Mouse (Mus musculus): Measurements from ENCODE around the gene Gfpt2. TPM values are rescaled to one million over a fixed set of nuclear protein-coding genes. Genes with fewer than 3 reads are reported as not detected.

Gfpt2 gene
- polyA plus RNA-seq (2016; fragmentation: Nextera tagmentation; extraction: Ambion mirVana): 3.2 and 3.3 TPM in 2 replicates

DNA sequence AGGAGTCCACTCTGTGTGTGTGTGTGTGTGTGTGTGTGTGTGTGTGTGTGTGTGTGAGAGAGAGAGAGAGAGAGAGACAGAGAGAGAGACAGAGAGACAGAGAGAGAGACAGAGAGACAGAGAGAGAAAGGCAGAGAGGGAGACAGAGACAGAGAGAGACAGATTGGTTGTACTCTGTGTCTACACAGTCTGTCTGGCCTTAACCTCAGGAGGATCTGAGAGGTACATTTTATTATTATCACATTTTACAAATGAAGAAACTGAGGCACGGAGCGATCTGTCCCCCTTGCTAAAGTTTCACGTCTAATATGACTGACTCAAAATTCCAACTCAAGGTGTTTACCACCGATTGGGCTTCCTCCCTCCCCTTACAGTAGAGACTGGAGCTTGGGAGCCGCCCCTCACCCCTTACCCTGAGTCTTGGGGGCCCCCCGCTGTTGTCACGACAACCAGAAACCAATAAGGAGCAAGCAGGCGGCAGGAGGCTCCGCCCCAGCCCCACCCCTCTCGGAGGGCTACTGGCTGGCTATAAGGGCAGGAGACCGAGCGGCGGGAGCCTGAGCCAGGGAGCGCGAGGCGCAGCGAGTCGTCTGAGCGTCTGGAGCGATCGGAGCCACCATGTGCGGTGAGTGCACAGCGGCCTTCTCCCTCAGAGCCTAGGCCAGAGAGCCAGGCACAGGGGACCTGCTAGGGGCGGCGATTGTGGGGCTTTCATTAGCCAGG is at the start of gene Gfpt2:
TSS of gene Gfpt2 (plus strand) at position 560 of the 723 bp plus-strand sequence.
- Histone ChIP-seq H3K9ac (peak within 1 kb of the TSS; percentile 61), H3K27me3 (replicated peaks) (peaks cover 72% of the 10 kb centered on the region), H3K4me1 (peaks cover 27% of the 10 kb centered on the region), H3K9me3 (replicated peaks) (no peaks in the 10 kb centered on the region), H3K27ac (no peak within 1 kb of the TSS), H3K36me3 (no peaks in the 10 kb centered on the region), H3K4me2 (peak within 1 kb of the TSS; percentile 77), H3K4me3 (peak within 1 kb of the TSS; percentile 52)
- peak; percentile 89 for ATAC-seq
- WGBS (ENCODE audit: insufficient replicate concordance): under 1% methylated on average over 25 of the region's 25 CpGs

DNA sequence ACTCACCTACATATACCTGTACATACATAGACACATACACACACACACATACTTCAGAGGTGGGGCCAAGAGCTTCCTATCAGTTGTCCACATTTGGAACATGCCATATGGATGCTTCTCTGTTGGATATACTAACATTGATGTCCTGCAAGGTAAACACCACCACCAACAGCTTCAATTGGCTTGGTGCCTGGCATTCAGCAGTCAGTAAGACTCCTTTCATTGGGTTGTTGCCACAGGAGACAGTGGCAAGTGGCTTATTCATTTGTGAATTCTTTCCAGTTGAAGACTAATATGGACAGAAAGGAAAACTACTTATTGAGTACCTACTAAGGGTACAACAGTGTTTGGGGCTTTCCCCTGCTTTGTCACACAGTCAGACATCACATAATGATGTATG is 49.0 kb upstream of the Gfpt2 start:
- peaks cover 11% of the 10 kb centered on the region; the same call in 1 of the 2 replicates for H3K27me3 ChIP-seq (replicated peaks)
- H3K9ac ChIP-seq: no peak overlapping the region
- H3K4me2 ChIP-seq: no peak overlapping the region
- H3K4me1 ChIP-seq: peaks cover 3% of the 10 kb centered on the region; the same call in 1 of the 2 replicates
- H3K4me3 ChIP-seq: no peak overlapping the region
- H3K27ac ChIP-seq: no peak overlapping the region
- ATAC-seq: no peak
- H3K36me3 ChIP-seq: no peaks in the 10 kb centered on the region
- H3K9me3 ChIP-seq (replicated peaks): 0 out of 2 replicates have a peak, but pooled peaks cover 5% of the 10 kb centered on the region

DNA sequence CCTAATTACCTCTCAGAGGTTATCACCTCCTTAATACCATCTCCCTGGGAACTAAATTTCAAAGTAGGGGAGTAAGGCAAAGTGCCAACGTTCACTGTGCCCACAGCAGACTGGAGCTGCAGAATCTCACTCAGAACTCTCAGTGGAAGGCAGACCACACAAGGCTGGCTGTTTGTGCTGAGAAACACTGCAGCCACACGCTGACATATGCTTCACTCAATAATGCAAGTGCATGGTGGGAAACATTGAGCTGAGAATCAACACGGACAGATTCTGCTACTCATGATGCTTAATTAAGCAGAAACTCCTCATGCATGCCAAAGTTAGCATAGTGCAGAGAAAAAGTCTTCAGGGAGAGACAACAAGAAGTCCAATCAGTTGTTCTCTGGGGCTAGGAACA is 48.1 kb upstream of the Gfpt2 start:
- no peak overlapping the region for H3K4me3 ChIP-seq
- H3K4me2 ChIP-seq: no peak overlapping the region
- 0 out of 2 replicates have a peak, but pooled peaks cover 5% of the 10 kb centered on the region for H3K9me3 ChIP-seq (replicated peaks)
- ATAC-seq: no peak
- H3K9ac ChIP-seq: no peak overlapping the region
- H3K36me3 ChIP-seq: no peaks in the 10 kb centered on the region
- no peaks in the 10 kb centered on the region for H3K4me1 ChIP-seq
- 61% methylated on average over 3 of the region's 3 CpGs for WGBS (ENCODE audit: insufficient replicate concordance)
- peaks cover 11% of the 10 kb centered on the region; the same call in 1 of the 2 replicates for H3K27me3 ChIP-seq (replicated peaks)
- no peak overlapping the region for H3K27ac ChIP-seq

DNA sequence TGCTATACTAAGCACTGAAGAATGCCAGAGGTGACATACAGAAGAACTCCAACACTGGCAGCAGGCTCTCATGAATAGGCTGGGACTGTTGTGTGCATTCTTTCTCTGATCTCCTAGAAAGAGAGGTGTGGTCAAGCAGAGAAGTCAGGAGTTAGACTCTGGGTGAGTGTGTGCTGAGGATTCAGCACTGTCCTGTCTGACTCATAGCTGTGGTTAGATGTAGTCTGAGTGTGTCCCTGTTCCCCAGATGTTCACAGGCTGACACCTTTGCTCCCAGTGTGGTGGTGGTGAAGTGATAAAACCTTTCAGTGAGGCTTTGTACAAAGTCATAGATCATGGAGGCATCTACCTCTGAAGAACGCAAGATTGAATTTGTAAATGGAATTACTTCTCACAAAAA is 47.2 kb upstream of the Gfpt2 start:
- H3K4me1 ChIP-seq: no peaks in the 10 kb centered on the region
- H3K36me3 ChIP-seq: no peaks in the 10 kb centered on the region
- peaks cover 11% of the 10 kb centered on the region; the same call in 1 of the 2 replicates for H3K27me3 ChIP-seq (replicated peaks)
- WGBS (ENCODE audit: insufficient replicate concordance): 91% methylated on average over 1 of the region's 1 CpGs
- no peak overlapping the region for H3K9ac ChIP-seq
- H3K9me3 ChIP-seq (replicated peaks): 0 out of 2 replicates have a peak, but pooled peaks cover 5% of the 10 kb centered on the region
- no peak overlapping the region for H3K4me3 ChIP-seq
- ATAC-seq: no peak
- H3K4me2 ChIP-seq: no peak overlapping the region
- no peak overlapping the region for H3K27ac ChIP-seq

DNA sequence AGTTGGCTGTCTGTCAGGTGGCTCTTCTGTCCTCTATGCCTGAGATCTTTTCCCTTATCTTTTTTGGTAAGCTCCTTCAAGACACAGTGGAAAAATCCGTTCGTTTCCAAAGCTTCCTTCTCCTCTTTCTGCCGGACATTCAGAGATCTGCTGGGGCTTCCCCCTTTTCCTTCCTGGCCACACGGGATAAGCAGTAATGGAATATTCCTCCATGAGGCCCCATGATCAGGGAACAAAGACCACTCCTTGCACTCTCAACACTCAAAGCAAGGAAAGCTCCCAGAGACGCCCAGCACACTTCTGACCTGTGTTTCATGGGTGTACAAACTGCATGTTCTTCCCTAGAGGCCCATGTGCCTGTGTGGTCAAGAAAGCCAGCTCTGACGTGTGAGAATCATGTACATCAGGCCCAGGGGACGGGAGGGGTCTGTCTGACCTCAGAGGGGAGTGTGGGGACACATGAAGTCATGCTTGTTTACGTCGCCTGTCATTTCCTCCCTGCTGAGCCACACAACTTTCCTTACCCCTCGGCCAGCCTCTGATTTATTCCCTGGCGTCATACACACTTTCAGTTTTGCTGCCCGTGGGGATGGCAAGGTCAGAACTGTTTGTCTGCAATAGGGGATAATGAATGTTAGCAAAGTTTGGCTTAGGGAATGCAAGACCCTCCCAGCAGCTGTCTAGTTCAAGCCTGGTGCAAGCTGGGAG is 38.9 kb upstream of the Gfpt2 start:
- Histone ChIP-seq H3K9me3 (replicated peaks) (no peaks in the 10 kb centered on the region), H3K4me1 (0 out of 2 replicates have a peak, but pooled peaks cover 5% of the 10 kb centered on the region), H3K4me3 (no peak overlapping the region), H3K27ac (no peak overlapping the region), H3K4me2 (no peak overlapping the region), H3K36me3 (no peaks in the 10 kb centered on the region), H3K9ac (no peak overlapping the region), H3K27me3 (replicated peaks) (0 out of 2 replicates have a peak, but pooled peaks cover 2% of the 10 kb centered on the region)
- no peak for ATAC-seq
- 32% methylated on average over 12 of the region's 12 CpGs for WGBS (ENCODE audit: insufficient replicate concordance)

DNA sequence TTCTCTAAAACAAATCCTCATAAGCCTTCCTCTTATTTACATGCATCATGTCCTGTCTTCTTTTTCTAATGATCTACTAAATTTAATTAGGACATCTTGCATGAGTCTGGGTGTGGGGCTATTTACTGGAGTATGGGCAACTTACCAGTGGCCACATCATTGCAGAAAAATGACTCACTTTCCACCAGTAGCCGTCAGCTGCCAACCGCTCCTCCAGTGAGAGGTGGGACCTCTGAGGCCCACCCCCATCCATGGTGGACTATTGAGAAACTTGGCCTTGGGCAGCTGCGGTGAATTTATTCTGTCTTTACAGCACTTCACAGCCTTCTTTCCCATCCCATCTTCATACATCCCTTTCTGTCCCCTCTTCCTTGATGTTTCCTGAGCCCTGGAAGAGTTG is 35.9 kb upstream of the Gfpt2 start:
- Histone ChIP-seq H3K9ac (no peak overlapping the region), H3K27me3 (replicated peaks) (0 out of 2 replicates have a peak, but pooled peaks cover 9% of the 10 kb centered on the region), H3K4me1 (0 out of 2 replicates have a peak, but pooled peaks cover 5% of the 10 kb centered on the region), H3K4me3 (no peak overlapping the region), H3K9me3 (replicated peaks) (no peaks in the 10 kb centered on the region), H3K27ac (no peak overlapping the region), H3K36me3 (no peaks in the 10 kb centered on the region), H3K4me2 (no peak overlapping the region)
- ATAC-seq: no peak
- 68% methylated on average over 3 of the region's 3 CpGs for WGBS (ENCODE audit: insufficient replicate concordance)

DNA sequence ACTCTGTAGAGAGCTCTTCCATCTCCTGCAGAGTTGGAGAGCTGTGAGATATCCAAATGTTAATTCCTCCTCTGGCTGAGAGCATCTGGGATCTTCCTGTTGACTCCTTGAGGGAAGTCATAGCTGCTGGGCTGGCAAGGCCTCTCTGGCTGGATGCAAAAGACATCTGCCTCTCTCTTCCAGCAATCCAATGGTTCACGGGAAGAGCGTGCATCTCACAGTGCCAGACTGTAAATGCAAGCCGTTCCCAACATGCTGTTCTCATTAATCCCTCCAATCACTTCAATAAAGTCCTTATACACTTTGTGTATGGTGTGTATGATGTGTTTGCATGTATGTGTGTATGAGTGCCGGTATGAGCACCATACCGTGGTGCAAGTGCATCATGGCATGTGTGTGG is 32.8 kb upstream of the Gfpt2 start:
- 87% methylated on average over 5 of the region's 5 CpGs for WGBS (ENCODE audit: insufficient replicate concordance)
- no peak for ATAC-seq
- Histone ChIP-seq H3K9me3 (replicated peaks) (no peaks in the 10 kb centered on the region), H3K9ac (no peak overlapping the region), H3K27ac (no peak overlapping the region), H3K4me3 (no peak overlapping the region), H3K27me3 (replicated peaks) (0 out of 2 replicates have a peak, but pooled peaks cover 6% of the 10 kb centered on the region), H3K4me2 (no peak overlapping the region), H3K4me1 (peaks cover 28% of the 10 kb centered on the region), H3K36me3 (no peaks in the 10 kb centered on the region)

DNA sequence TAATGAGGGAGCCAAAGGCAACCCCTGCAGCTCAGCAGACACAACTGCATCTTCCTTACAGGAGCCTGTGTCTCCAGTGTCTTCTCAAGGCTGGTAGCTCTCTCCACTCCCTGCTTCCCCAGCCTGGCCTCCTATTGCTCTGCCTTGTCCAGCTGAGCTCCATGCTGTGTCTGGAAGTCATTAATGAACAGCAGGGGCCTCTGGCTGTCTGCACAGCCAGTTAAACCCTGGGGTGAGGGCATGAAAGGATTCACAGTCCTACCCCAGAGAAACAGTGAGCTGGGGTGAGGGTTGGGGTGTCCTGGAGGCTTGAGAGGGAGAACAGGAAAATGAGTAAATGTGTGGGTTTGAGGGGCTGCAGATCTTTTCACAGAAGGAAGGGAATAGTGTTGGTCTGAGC is 30.4 kb upstream of the Gfpt2 start:
- H3K36me3 ChIP-seq: no peaks in the 10 kb centered on the region
- H3K9me3 ChIP-seq (replicated peaks): no peaks in the 10 kb centered on the region
- H3K9ac ChIP-seq: no peak overlapping the region
- no peak overlapping the region for H3K4me3 ChIP-seq
- H3K4me1 ChIP-seq: peaks cover 36% of the 10 kb centered on the region
- no peak overlapping the region for H3K27ac ChIP-seq
- no peak overlapping the region for H3K4me2 ChIP-seq
- 0 out of 2 replicates have a peak, but pooled peaks cover 6% of the 10 kb centered on the region for H3K27me3 ChIP-seq (replicated peaks)
- ATAC-seq: no peak

DNA sequence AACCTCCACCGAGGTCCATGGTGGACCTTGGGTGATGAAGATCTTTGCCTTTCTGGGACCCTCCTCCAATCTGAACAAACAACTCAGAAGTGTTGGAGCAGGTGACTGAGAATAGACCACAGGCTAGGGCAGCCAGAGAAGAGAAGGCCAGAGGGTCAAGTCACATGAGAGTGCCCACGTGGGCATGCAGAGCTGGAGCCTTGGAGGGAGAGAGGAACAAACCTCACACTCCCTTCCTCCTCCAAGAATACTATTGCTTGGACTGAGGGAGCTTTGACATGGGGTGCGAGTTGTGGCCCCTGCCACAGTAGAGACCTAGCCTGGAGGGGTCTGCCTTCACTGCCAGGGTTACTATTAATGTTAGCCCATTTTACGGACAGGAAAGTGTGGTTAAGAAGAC is 30.0 kb upstream of the Gfpt2 start:
- H3K4me3 ChIP-seq: no peak overlapping the region
- ATAC-seq: no peak
- 0 out of 2 replicates have a peak, but pooled peaks cover 6% of the 10 kb centered on the region for H3K27me3 ChIP-seq (replicated peaks)
- WGBS (ENCODE audit: insufficient replicate concordance): 40% methylated on average over 4 of the region's 4 CpGs
- peaks cover 36% of the 10 kb centered on the region for H3K4me1 ChIP-seq
- H3K27ac ChIP-seq: peak overlapping the region; percentile 79; the same call in 1 of the 2 replicates
- H3K9me3 ChIP-seq (replicated peaks): no peaks in the 10 kb centered on the region
- H3K36me3 ChIP-seq: no peaks in the 10 kb centered on the region
- no peak overlapping the region for H3K9ac ChIP-seq
- no peak overlapping the region for H3K4me2 ChIP-seq

DNA sequence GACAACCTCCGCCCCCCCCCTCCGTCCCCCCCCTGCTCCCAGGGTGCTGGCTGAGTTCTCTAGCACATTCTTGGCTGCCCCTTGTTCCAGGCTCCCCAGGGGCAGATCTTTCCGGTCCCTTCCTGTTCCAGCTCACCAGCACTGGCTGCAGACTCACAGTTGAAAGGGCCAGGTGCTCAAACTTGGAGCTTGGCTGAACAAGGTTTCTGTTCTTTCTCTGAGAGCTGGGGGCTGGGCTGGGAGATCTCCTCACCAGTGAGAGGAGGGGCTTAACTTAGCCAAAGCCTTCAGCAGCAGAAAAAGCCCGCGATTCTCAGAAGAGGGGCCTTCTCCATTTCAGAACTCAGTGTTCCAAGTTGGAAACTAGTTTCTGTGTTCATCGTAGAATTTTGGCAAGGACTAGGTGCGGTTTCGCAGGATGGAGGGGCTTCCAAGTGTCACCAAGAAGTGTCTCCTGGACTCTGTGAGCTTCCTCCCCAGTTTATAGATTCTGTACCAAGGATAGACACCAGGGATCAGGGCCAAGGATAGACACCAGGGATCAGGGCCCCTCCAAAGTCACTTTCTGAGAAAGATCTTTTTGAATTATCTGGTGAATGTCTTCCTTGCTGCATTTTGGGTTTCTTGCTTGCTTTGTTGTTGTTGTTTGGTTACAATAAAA is 29.2 kb upstream of the Gfpt2 start:
- Histone ChIP-seq H3K9me3 (replicated peaks) (no peaks in the 10 kb centered on the region), H3K4me2 (peak overlapping the region; percentile 48), H3K4me1 (peaks cover 36% of the 10 kb centered on the region), H3K9ac (peak overlapping the region; percentile 50), H3K27me3 (replicated peaks) (0 out of 2 replicates have a peak, but pooled peaks cover 6% of the 10 kb centered on the region), H3K27ac (peak overlapping the region; percentile 79), H3K36me3 (no peaks in the 10 kb centered on the region), H3K4me3 (0 out of 2 replicates have a peak overlapping the region, but pooled peaks have one; percentile 3)
- no peak for ATAC-seq
- 17% methylated on average over 8 of the region's 8 CpGs for WGBS (ENCODE audit: insufficient replicate concordance)

DNA sequence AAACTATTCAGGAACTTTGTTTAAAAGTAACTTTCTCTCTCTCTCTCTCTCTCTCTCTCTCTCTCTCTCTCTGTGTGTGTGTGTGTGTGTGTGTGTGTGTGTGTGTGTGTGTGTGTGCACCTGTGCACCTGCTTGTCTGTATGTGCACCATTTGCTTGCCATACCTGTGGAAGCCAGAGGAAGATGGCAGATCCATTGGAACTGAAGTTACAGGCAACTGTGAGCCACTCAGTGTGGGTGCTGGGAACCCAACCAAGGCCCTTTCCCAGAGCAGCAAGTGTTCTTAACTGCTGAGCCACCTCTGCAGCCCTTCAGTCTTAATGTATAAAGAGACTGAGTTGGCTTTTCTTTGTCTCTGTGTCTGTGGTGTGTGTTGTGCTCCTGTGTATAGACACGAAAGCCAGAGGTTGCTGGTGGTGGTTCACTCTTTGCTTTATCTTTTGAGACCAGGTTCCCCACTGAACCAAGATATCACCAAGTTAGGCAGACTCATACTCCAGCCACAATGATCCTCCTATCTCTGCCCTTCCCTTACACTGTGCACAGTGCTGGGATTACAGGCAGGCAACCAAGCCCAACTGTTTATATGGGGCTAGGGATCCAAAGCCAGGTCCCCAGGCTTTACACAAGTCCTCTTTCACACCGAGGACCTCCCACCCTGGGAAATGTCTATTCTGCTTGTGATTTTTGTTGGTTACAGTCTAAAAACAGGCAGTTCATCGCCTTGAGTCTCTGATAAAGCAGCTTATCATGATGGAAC is 28.4 kb upstream of the Gfpt2 start:
- Histone ChIP-seq H3K4me1 (peaks cover 36% of the 10 kb centered on the region), H3K4me2 (peak overlapping the region; percentile 45), H3K9ac (peak overlapping the region; percentile 28; the same call in 1 of the 2 replicates), H3K4me3 (no peak overlapping the region), H3K9me3 (replicated peaks) (no peaks in the 10 kb centered on the region), H3K27ac (peak overlapping the region; percentile 79), H3K36me3 (no peaks in the 10 kb centered on the region), H3K27me3 (replicated peaks) (0 out of 2 replicates have a peak, but pooled peaks cover 6% of the 10 kb centered on the region)
- 9% methylated on average over 3 of the region's 3 CpGs for WGBS (ENCODE audit: insufficient replicate concordance)
- peak; percentile 95 for ATAC-seq

Measured in liver, embryonic 12.5 days (tissue).